Mouse (Mus musculus): ENCODE data around the gene Otx1. TPM values are rescaled to one million over a fixed set of nuclear protein-coding genes. Genes with fewer than 3 reads are reported as not detected.

Otx1 gene
- polyA plus RNA-seq, 1 experiment from 2014 or later = 12.7 TPM

DNA sequence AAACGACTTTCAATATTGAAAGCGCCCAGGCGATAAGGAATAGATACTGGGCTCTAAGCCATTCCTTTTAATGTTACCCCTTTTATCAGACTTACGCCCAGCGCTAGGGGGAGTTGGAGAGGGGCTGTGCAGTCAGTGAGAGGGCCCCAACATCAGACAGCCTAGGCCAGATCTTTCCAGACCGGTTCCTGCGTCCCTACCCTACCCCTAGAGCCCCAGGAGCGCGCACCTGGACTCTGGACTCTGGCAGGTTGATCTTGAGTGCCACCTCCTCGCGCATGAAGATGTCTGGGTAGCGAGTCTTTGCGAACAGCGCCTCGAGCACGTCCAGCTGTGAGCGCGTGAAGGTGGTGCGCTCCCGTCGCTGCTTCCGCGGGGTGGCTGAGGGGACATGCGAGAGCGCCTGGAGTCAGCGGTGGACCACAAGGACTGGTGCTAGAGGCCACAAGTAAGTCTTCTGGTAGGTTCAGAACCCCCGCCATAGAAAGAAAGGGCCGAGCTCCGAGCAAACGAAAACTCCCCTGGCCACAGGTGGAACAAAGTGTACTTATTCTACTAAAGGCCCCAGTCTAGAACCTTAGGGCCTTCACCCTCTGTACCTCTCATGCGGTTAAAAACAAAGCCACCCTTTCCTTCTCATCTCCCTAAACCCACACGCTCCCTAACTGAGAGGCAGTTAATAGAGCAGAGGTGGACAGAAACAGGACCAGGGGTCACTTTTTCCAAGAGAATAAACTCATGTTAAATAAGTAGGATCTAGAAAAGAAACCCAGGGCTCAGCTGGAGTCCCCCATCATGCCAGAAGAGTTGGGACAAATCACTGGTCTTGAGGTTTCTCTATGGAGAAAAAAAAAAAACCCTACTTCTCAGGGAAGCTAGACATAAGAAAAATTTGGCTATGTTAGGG, 4.3 kb downstream of the Otx1 start:
- H3K4me3 ChIP-seq (replicated peaks) = peak overlapping the region; percentile 53
- no peaks in the 10 kb centered on the region for H3K9me3 ChIP-seq (replicated peaks)
- no peak overlapping the region for H3K27ac ChIP-seq (replicated peaks)
- no peak overlapping the region for H3K9ac ChIP-seq
- H3K4me1 ChIP-seq = peaks cover 46% of the 10 kb centered on the region
- no peaks in the 10 kb centered on the region for H3K36me3 ChIP-seq
- WGBS = 16% methylated on average over 32 of the region's 32 CpGs
- peak overlapping the region; percentile 92 for H3K4me2 ChIP-seq (replicated peaks)
- no peak for ATAC-seq (ENCODE audit: insufficient number of reproducible peaks, low FRiP score, low TSS enrichment, low read depth)
- H3K27me3 ChIP-seq = peaks cover 81% of the 10 kb centered on the region

DNA sequence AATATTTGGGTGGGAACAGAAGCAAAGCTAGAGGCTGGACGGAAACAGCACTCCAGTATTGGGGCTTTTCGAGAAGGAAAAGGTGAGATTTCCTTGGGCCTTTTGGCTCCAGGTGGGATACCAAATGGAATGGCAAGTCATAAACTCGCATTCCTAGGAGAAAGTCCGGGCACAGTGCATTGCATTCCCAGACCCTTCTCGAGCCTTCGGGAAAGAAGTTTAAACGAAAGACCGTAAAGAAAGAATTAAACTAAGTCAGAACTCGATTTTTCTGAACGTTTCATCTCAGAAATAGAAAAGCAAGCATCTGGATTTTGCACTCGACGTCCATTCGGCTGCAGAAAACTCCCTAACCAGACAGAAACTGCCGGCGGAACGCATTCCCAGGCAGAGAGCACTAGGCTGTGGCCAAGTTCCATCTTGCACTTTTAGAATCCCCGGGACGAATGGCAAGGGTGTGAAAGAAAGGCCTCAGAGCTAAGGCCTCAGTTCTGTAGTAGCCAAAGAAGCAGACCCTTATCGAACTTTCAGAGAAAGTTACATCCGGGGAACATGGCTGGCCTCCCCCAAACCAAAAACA, 5.0 kb downstream of the Otx1 start:
- peak overlapping the region; percentile 53 for H3K4me3 ChIP-seq (replicated peaks)
- H3K9ac ChIP-seq = no peak overlapping the region
- no peaks in the 10 kb centered on the region for H3K9me3 ChIP-seq (replicated peaks)
- H3K27me3 ChIP-seq = peaks cover 89% of the 10 kb centered on the region
- H3K4me1 ChIP-seq = peaks cover 45% of the 10 kb centered on the region
- no peak overlapping the region for H3K27ac ChIP-seq (replicated peaks)
- H3K36me3 ChIP-seq = no peaks in the 10 kb centered on the region
- peak overlapping the region; percentile 92 for H3K4me2 ChIP-seq (replicated peaks)
- 5% methylated on average over 20 of the region's 20 CpGs for WGBS
- ATAC-seq (ENCODE audit: insufficient number of reproducible peaks, low FRiP score, low TSS enrichment, low read depth) = no peak

DNA sequence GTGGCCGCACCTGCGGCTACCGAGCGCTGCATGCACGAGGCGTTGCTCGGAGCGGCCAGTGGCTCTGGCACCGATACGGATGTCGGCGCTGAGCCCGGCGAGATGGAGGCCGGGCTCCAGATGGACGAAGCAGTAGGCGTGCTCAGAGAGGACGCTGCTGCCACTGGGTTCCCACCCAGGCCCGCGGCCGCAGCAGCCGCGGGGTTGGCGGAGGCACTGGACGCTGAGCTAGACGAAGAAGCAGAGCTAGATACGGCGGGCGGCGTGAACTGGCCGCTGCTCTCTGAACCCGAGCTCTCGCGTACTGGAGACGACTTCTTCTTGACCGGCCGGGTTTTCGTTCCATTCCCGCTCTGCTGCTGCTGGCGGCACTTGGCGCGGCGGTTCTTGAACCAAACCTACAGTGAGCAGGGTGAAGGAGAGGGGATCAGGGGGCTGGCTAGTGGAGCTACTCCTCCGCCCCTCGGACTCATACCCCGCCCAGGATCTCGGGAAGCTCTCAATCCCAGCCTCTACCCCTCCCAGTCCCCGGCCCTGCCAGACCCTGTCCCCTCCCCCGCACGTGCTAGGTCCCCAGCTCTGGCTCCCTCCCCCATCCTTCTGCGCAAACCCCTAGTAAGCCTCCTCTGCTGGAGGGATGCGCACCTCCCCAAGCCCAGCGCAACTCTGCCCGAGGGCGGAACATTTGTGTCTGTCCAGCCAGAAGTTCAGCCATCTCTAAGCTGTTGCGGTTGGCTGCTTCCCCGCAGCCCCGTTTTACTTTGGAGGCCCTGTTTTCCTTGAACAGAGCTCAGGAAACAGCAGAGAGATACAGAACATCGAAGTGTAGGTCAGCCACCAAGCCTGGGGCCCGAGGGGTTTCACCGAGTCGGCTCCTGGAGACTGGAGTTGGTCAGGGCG, 5.8 kb downstream of the Otx1 start:
- no peak overlapping the region for H3K9ac ChIP-seq
- H3K27me3 ChIP-seq = peaks cover 88% of the 10 kb centered on the region
- 2% methylated on average over 63 of the region's 63 CpGs for WGBS
- H3K4me1 ChIP-seq = peaks cover 39% of the 10 kb centered on the region
- H3K9me3 ChIP-seq (replicated peaks) = no peaks in the 10 kb centered on the region
- H3K36me3 ChIP-seq = no peaks in the 10 kb centered on the region
- no peak overlapping the region for H3K27ac ChIP-seq (replicated peaks)
- H3K4me3 ChIP-seq (replicated peaks) = peak overlapping the region; percentile 53
- no peak for ATAC-seq (ENCODE audit: insufficient number of reproducible peaks, low FRiP score, low TSS enrichment, low read depth)
- H3K4me2 ChIP-seq (replicated peaks) = peak overlapping the region; percentile 92

DNA sequence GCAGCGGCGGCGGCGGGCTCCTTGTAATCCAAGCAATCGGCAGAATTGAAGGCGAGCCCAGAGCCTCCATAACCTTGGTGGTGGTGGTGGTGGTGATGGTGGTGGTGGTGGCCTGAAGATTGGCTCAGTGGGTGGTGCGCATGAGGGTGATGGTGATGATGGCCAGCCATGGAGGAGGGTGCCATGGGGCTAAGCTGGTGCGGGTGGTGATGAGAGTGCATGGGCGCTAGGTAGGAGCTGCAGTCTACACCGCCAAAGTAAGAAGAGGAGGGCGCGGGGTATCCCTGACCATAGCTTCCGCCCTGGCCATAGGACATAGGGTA, 6.4 kb downstream of the Otx1 start:
- no peaks in the 10 kb centered on the region for H3K36me3 ChIP-seq
- peaks cover 33% of the 10 kb centered on the region for H3K4me1 ChIP-seq
- no peak for ATAC-seq (ENCODE audit: insufficient number of reproducible peaks, low FRiP score, low TSS enrichment, low read depth)
- H3K9ac ChIP-seq = no peak overlapping the region
- 12% methylated on average over 13 of the region's 13 CpGs for WGBS
- H3K4me3 ChIP-seq (replicated peaks) = peak overlapping the region; percentile 53
- no peak overlapping the region for H3K27ac ChIP-seq (replicated peaks)
- peaks cover 85% of the 10 kb centered on the region for H3K27me3 ChIP-seq
- H3K9me3 ChIP-seq (replicated peaks) = no peaks in the 10 kb centered on the region
- peak overlapping the region; percentile 92 for H3K4me2 ChIP-seq (replicated peaks)

DNA sequence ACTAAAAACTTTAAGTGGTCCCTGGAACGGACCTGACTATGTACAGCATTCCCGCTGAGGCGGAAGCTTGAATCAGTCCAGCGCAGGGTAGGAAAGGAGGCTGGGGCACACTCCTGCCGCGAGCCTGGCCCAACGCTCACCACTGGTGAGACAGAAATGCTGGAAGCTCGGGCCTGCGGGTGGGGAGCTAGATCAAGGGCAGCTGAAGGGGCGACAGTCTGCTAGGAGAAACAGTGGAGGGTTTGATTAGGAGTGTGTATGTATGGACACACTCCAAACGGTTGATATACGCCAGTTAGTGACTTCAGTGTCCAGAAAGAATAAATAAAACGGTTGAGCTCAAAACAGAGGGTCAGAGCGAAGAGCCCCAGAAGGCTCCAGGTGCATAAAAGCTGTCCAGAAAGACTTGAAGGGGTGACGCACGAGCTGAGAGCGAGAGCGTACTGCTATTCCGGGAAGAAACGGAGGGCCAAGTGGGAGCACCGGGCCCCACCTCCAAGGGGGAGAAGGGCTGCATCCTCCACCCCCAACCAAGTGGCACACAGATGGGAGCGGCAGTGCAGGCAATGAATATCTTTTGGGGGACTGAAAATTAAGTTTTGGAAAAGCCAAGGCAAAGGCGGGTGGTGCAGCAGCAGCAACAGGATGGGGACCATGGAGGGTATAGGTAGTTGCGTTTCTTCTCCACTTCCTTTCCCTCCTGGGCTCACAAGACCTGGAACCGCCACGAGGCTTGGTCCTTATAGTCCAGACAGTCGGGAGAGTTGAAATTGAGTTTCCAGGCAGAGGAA, 7.0 kb downstream of the Otx1 start:
- no peak for ATAC-seq (ENCODE audit: insufficient number of reproducible peaks, low FRiP score, low TSS enrichment, low read depth)

DNA sequence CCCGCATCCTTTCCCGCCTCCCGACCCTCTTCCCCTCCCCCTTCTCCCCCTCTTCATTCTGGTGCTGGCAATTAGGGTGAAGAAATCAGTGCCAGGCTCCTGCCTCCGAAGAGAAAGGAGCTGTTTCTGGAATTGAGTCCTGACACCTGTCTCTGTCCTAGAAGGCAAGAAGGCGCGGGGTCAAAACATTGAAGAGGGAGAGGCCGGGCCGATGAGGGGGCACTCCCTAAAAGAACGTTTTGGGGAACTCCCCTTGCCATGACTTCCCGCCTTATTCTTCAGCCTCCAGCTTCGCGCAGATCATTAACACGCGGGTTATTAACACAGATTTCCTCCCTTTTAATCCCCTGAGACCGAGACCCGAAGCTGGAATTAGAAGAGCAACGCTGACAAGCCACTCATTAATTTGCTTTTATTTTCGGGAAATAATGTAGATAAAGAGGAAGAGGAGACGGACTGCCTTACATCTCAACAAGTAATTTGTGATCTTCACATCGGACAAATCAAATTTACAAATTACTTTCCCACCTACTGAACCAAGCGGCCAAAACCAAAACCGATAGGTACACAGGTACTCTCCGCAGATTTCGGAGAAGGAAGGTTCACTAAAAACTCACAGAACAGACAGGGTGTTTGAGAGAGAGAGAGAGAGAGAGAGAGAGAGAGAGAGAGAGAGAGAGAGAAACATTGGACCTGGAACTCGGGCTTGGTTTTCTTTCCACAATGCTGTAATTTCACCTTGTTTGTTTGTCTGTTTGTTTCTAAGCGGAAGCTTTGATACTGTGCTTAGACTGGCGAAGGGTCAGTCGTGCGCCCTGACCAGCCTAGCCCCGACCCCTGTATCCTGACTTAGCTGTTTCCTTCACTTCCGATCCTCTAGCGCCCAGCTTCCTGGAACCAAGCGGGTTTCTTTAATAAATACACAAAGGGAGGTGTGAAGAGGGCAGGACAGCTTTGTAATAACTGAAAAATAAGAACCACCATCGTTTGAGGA, 8.0 kb downstream of the Otx1 start:
- no peaks in the 10 kb centered on the region for H3K9me3 ChIP-seq (replicated peaks)
- ATAC-seq (ENCODE audit: insufficient number of reproducible peaks, low FRiP score, low TSS enrichment, low read depth) = no peak
- 0 out of 2 replicates have a peak overlapping the region, but pooled peaks have one; percentile 15 for H3K4me2 ChIP-seq (replicated peaks)
- H3K9ac ChIP-seq = no peak overlapping the region
- no peak overlapping the region for H3K27ac ChIP-seq (replicated peaks)
- peaks cover 25% of the 10 kb centered on the region for H3K4me1 ChIP-seq
- WGBS = 10% methylated on average over 34 of the region's 34 CpGs
- H3K27me3 ChIP-seq = peaks cover 77% of the 10 kb centered on the region
- no peaks in the 10 kb centered on the region for H3K36me3 ChIP-seq
- H3K4me3 ChIP-seq (replicated peaks) = 0 out of 2 replicates have a peak overlapping the region, but pooled peaks have one; percentile 8

More for the DNA sequence above, 7.0 kb downstream of the Otx1 start:
- H3K4me3 ChIP-seq (replicated peaks) = peak overlapping the region; percentile 53
- H3K9me3 ChIP-seq (replicated peaks) = no peaks in the 10 kb centered on the region
- H3K9ac ChIP-seq = no peak overlapping the region
- H3K27me3 ChIP-seq = peaks cover 84% of the 10 kb centered on the region
- no peak overlapping the region for H3K27ac ChIP-seq (replicated peaks)
- H3K4me1 ChIP-seq = peaks cover 28% of the 10 kb centered on the region
- WGBS = 9% methylated on average over 27 of the region's 27 CpGs
- H3K36me3 ChIP-seq = no peaks in the 10 kb centered on the region
- H3K4me2 ChIP-seq (replicated peaks) = peak overlapping the region; percentile 92; the same call in 1 of the 2 replicates

DNA sequence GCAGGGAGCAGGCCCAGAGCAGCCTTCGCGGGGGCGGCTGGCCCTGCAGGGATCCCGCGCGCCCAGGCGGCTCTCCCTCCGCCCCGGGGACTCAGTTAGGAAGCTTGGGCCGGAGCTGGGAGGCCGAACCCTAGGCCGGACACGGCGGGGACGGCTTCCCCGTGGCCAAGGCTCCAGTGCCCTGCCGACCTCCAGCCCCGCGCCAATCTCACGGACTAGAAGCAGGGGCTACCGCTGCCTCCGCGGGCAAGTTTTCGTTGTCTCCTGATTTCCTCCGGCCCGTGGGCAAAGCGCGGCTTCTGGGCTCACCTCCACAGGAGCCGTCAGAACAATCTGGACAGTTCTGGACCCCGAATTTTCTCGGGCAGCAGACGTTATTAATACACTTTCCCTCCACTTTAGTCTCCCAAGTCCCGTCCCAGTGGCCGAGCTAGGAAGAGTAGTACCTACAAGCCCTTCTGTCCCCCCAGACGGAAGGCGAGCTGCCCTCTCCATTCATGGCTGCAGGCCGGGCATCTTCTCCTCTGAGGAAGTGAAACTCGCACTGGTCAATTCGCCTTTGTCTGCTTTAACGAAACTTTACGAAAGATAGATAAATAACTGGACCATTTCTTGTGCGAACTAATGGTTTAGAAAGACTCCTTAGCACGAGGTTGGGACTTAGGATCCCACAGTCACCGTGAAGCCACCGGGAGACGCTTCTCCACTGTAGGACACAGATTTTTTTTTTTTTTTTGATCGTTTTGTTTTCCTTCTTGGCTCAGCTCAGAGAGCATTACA, 8.9 kb downstream of the Otx1 start:
- peak overlapping the region; percentile 26 for H3K4me3 ChIP-seq (replicated peaks)
- ATAC-seq (ENCODE audit: insufficient number of reproducible peaks, low FRiP score, low TSS enrichment, low read depth) = no peak
- 5% methylated on average over 45 of the region's 47 CpGs for WGBS

DNA sequence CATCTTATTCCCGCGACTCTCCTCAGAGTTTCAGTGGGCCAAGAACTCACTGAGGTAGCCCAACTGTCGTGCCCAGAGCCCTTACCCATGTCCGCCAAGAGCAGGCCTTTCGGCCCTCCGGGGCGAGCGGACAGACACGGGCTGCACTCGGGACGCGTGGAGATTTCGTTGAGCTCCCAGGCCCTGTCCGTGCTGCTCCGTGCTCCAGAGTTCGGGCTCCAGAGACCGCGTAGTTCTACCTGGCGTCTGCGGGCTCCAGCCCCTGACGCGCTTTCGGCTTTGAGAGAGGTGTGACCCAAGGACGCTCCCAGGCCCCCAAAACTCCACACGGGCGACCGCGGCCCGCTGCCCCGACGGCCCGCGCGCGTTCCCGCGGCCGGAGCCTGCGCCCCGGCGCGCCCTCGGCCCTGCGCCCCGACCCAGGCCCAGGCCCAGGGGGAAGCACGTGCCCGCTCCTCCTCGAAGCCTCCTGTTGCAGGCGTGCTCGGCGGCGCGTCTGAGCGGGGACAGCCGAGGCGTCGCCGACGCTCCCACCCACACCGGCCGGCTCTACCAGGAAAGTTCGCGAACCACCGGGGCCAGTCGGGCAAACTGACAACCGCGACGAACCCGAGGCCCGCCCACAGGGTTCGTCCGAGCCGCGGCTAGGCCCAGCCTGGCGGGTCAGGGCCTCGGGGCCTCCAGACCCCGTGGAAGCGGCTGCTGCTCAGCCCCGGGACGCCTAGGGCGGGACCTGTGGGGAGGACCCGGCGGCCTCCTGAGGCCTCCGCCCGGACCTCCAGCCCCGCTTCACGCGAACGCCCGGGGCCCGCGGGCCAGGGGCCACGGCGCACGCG, 9.7 kb downstream of the Otx1 start:
- ATAC-seq (ENCODE audit: insufficient number of reproducible peaks, low FRiP score, low TSS enrichment, low read depth) = peak; percentile 37; the same call in 1 of the 2 replicates
- peaks cover 25% of the 10 kb centered on the region for H3K4me1 ChIP-seq
- H3K27ac ChIP-seq (replicated peaks) = no peak overlapping the region
- no peak overlapping the region for H3K9ac ChIP-seq
- H3K9me3 ChIP-seq (replicated peaks) = no peaks in the 10 kb centered on the region
- peaks cover 72% of the 10 kb centered on the region for H3K27me3 ChIP-seq
- H3K36me3 ChIP-seq = no peaks in the 10 kb centered on the region
- peak overlapping the region; percentile 26 for H3K4me3 ChIP-seq (replicated peaks)
- H3K4me2 ChIP-seq (replicated peaks) = peak overlapping the region; percentile 42
- 3% methylated on average over 96 of the region's 96 CpGs for WGBS

More for the DNA sequence above, 8.9 kb downstream of the Otx1 start:
- H3K9me3 ChIP-seq (replicated peaks) = no peaks in the 10 kb centered on the region
- H3K36me3 ChIP-seq = no peaks in the 10 kb centered on the region
- peak overlapping the region; percentile 42 for H3K4me2 ChIP-seq (replicated peaks)
- no peak overlapping the region for H3K27ac ChIP-seq (replicated peaks)
- H3K27me3 ChIP-seq = peaks cover 76% of the 10 kb centered on the region
- peaks cover 25% of the 10 kb centered on the region for H3K4me1 ChIP-seq
- H3K9ac ChIP-seq = no peak overlapping the region
